Mouse (Mus musculus) heart, adult 2 months (tissue): ENCODE measurements around the gene Vwa5b2. TPM values are rescaled to one million over a fixed set of nuclear protein-coding genes. Genes with fewer than 3 reads are reported as not detected.

Experiments
- DNase-seq, 2 experiments: peaks; one replicate each; pipeline ENCODE4 v3.0.0; 2021
- H3K27ac ChIP-seq: fragments of 200-600 bp; 2 replicates; pipeline ENCODE4 v1.8.1; 2022
- H3K27me3 ChIP-seq: fragments of 200-500 bp; 2 replicates; pipeline ENCODE4 v1.6.1; 2012; ENCODE audit warnings: mild to moderate bottlenecking, low read length, inconsistent platforms, mixed read lengths; ENCODE audit not compliant: control insufficient read depth, insufficient read depth
- H3K36me3 ChIP-seq: fragments of 200-500 bp; 2 replicates; pipeline ENCODE4 v1.6.1; 2012; ENCODE audit warnings: low read length, inconsistent platforms; ENCODE audit not compliant: control insufficient read depth, insufficient read depth
- H3K4me1 ChIP-seq: fragments of 200-500 bp; 2 replicates; pipeline ENCODE4 v1.6.1; 2011; ENCODE audit warnings: low read length; ENCODE audit not compliant: control insufficient read depth, insufficient read depth
- H3K4me3 ChIP-seq: fragments of 200-600 bp; 2 replicates; pipeline ENCODE4 v1.8.1; 2022
- H3K79me2 ChIP-seq: fragments of 200-500 bp; replicated peaks from 2 replicates; pipeline ENCODE4 v1.6.1; 2012; ENCODE audit warnings: mild to moderate bottlenecking, inconsistent platforms, low read length, moderate library complexity, mixed read lengths; ENCODE audit not compliant: control insufficient read depth, insufficient read depth
- H3K9ac ChIP-seq: fragments of 200-500 bp; 2 replicates; pipeline ENCODE4 v1.6.1; 2012; ENCODE audit warnings: low read depth, mild to moderate bottlenecking, control low read depth, inconsistent platforms, low read length, mixed read lengths
- CTCF ChIP-seq: fragments of 200-600 bp; IDR thresholded peaks from 2 replicates; pipeline ENCODE4 v1.8.1; 2022; ENCODE audit warnings: antibody characterized with exemption, mild to moderate bottlenecking, moderate library complexity
- EP300 ChIP-seq: fragments of 200-500 bp; IDR thresholded peaks from 2 replicates; pipeline ENCODE4 v1.6.1; 2011; ENCODE audit warnings: low read depth, low read length, control low read depth; ENCODE audit not compliant: insufficient read depth
- POLR2A ChIP-seq: fragments of 200-500 bp; IDR thresholded peaks from 2 replicates; pipeline ENCODE4 v1.6.1; 2011; ENCODE audit warnings: mild to moderate bottlenecking, low read depth, low read length, control low read depth; ENCODE audit not compliant: insufficient read depth
- WGBS: fragments of 180-500 bp; shearing (Covaris S2); methylation state at CpG from one replicate; pipeline ENCODE4 v1.1.7; 2018; 5-methylcytosine and 5-hydroxymethylcytosine counted together
- intact Hi-C: fragments of 180-260 bp; cut with DNase I; formaldehyde crosslinking; loops from one replicate; pipeline ENCODE4 v1.15.1; 2025
- polyA plus RNA-seq: library from polyadenylated mRNA; depleted of rRNA; stranded (reverse); fragments of >200 nt; gene quantifications from 2 replicates; pipeline ENCODE4 v1.2.3, GENCODE M21; 2012
- total RNA-seq, 2 experiments: library from RNA; stranded (reverse); gene quantifications; 2 replicates each; pipeline ENCODE4 v1.2.3; 2021

Vwa5b2 gene
- total and polyA plus RNA-seq, 3 experiments = 0.06 to 0.18 TPM; not detected in 1

- Histone ChIP-seq H3K27me3 (no peaks in the 10 kb centered on the region), H3K9ac (no peak overlapping the region), H3K79me2 (no peaks in the 10 kb centered on the region), H3K4me3 (no peak overlapping the region), H3K36me3 (no peaks in the 10 kb centered on the region), H3K27ac (no peak overlapping the region), H3K4me1 (no peaks in the 10 kb centered on the region)
- TF ChIP-seq CTCF = no peak
- no peak for TF ChIP-seq POLR2A
- TF ChIP-seq EP300 = no peak
- intact Hi-C loops = no loop called here
- WGBS = 56% methylated on average over 7 of the region's 7 CpGs
- no peak for DNase-seq
These were observed 7.6 kb downstream of the Vwa5b2 start for GRCm38 (mm10) chr16:20596687-20597441.

GRCm38 (mm10) chr16:20600511-20600910 is 11.2 kb downstream of the Vwa5b2 start:
- no peaks in the 10 kb centered on the region for H3K36me3 ChIP-seq
- intact Hi-C loops = no loop called here
- no peak overlapping the region for H3K4me3 ChIP-seq
- TF ChIP-seq CTCF (no peak), POLR2A (no peak), EP300 (no peak)
- 47% methylated on average over 5 of the region's 5 CpGs for WGBS
- no peak for DNase-seq
- H3K27ac ChIP-seq = no peak overlapping the region
- H3K79me2 ChIP-seq = no peaks in the 10 kb centered on the region
- no peaks in the 10 kb centered on the region for H3K4me1 ChIP-seq
- no peak overlapping the region for H3K9ac ChIP-seq
- H3K27me3 ChIP-seq = no peaks in the 10 kb centered on the region

GRCm38 (mm10) chr16:20604705-20605104 is 15.4 kb downstream of the Vwa5b2 start:
- Histone ChIP-seq H3K36me3 (no peaks in the 10 kb centered on the region), H3K4me3 (no peak overlapping the region), H3K27me3 (no peaks in the 10 kb centered on the region), H3K9ac (no peak overlapping the region), H3K4me1 (no peaks in the 10 kb centered on the region), H3K79me2 (no peaks in the 10 kb centered on the region), H3K27ac (no peak overlapping the region)
- intact Hi-C loops = no loop called here
- TF ChIP-seq EP300 (no peak), POLR2A (no peak), CTCF (no peak)
- DNase-seq = no peak
- 64% methylated on average over 9 of the region's 9 CpGs for WGBS

- H3K79me2 ChIP-seq = no peaks in the 10 kb centered on the region
- no peaks in the 10 kb centered on the region for H3K27me3 ChIP-seq
- peak overlapping the region; percentile 92 for H3K9ac ChIP-seq
- H3K4me1 ChIP-seq = peaks cover 1% of the 10 kb centered on the region
- peak overlapping the region; percentile 74 for H3K27ac ChIP-seq
- peak; percentile 82 to 84 for DNase-seq
- intact Hi-C loops = loop anchor here (1.0 to 5.0 kb wide), 5 partner anchors 10 to 112 kb away; partner anchors contain the start of genes Abcf3, Dvl3, Eif2b5 and Psmd2
- TF ChIP-seq EP300 (peak; percentile 66; the same call in 1 of the 2 replicates), POLR2A (peak; percentile 85), CTCF (no peak)
- H3K4me3 ChIP-seq = peak overlapping the region; percentile 61
- H3K36me3 ChIP-seq = no peaks in the 10 kb centered on the region
- whole genome bisulfite sequencing = under 1% methylated on average over 28 of the region's 28 CpGs
These were observed 21.5 kb downstream of the Vwa5b2 start for GRCm38 (mm10) chr16:20610501-20611356.

GRCm38 (mm10) chr16:20611357-20612227 is 22.3 kb downstream of the Vwa5b2 start, which contains the start of the genes Eef1akmt4, Gm49333 and Alg3:
Gene Eef1akmt4, plus strand, starts transcription at chr16:20611593.
Gene Gm49333, plus strand, starts transcription at chr16:20611610.
Gene Alg3, minus strand, starts transcription at chr16:20611735.
- peak within 1 kb of the TSS; percentile 92 for H3K9ac ChIP-seq
- H3K4me1 ChIP-seq = peaks cover 1% of the 10 kb centered on the region
- DNase-seq = peak; percentile 88 to 93
- 2% methylated on average over 41 of the region's 41 CpGs for WGBS
- TF ChIP-seq POLR2A (peak; percentile 51), EP300 (no peak), CTCF (peak; percentile 25; the same call in 1 of the 2 replicates)
- H3K4me3 ChIP-seq = peak within 1 kb of the TSS; percentile 61
- peak within 1 kb of the TSS; percentile 74 for H3K27ac ChIP-seq
- H3K79me2 ChIP-seq = no peaks in the 10 kb centered on the region
- H3K36me3 ChIP-seq = no peaks in the 10 kb centered on the region
- intact Hi-C loops = loop anchor here (1.0 to 5.0 kb wide), 4 partner anchors 9 to 113 kb away; partner anchors contain the start of genes Abcf3, Dvl3 and Eif2b5
- H3K27me3 ChIP-seq = no peaks in the 10 kb centered on the region
